Mouse (Mus musculus) adrenal gland, postnatal 0 days (tissue): Measurements from ENCODE around the gene Tcf21. TPM values are rescaled to one million over a fixed set of nuclear protein-coding genes. Genes with fewer than 3 reads are reported as not detected.

Experiments
- polyA plus RNA-seq: library from polyadenylated mRNA; unstranded; fragments of >200 nt; fragmentation: Nextera tagmentation; extraction: Ambion mirVana; gene quantifications from 2 replicates; pipeline ENCODE4 v1.2.1, GENCODE M21; 2015

The Tcf21 gene
- polyA plus RNA-seq = 102 and 205 TPM in 2 replicates

GRCm38 (mm10) chr10:22819871-22820590 is at the start of gene Tcf21:
Gene Tcf21, minus strand, starts transcription at chr10:22820174.

Other genes with a start within 250 kb of the Tcf21 start
- 0.75 and 0.93 TPM in 2 replicates for gene Slc2a12, start 175.2 kb downstream of the Tcf21 start, polyA plus RNA-seq
- gene Tbpl1, start 88.2 kb downstream of the Tcf21 start, polyA plus RNA-seq = 39.5 and 47.3 TPM in 2 replicates